Mouse (Mus musculus): ENCODE data around the gene Aldh1l1. TPM values are rescaled to one million over a fixed set of nuclear protein-coding genes. Genes with fewer than 3 reads are reported as not detected.

The Aldh1l1 gene
- 1.4 and 2.1 TPM in 2 replicates for polyA plus RNA-seq (2015; fragmentation: Nextera tagmentation; extraction: Ambion mirVana)

DNA sequence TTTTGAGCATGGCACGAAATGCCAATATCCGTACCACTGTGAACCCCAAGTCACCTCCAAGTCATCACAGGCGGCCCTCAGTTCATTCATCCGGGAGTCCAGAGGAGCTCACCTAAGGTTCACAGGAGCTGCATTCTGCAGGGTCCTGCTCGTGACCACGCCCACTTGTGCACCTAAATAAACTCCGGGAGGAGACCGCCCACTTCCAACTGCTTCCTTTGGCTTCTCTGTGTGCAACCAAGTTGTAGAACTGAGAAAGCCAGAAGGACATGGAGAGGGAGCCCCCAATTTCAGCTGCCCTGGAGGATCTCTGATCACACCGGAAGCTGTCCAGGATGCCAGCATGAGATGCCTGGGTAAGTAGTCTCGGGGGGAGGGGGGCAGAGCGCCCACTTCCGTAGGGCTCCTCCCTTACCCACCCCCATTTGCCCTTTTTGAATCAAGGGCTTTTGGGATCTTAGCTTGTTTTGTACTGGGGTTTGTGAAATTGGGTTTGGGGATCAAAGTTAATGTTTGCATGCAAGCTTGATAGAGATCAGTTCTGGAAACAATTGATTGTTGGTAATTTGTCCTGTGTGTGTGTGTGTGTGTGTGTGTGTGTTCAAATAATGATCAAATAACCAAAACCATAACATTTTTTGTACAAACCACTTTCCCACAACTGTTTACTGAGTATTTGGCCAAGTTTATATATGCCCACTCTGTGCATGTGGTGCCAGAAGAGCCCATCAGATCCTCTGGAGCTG is at the start of gene Aldh1l1:
Aldh1l1 (plus strand) TSS at position 252 of the 746 bp plus-strand sequence.
- ATAC-seq (ENCODE audit: borderline replicate concordance, extremely low read depth, low FRiP score, low TSS enrichment) = no peak
- Histone ChIP-seq H3K4me1 (no peaks in the 10 kb centered on the region), H3K4me3 (no peak within 1 kb of the TSS), H3K4me2 (no peak within 1 kb of the TSS), H3K9ac (no peak within 1 kb of the TSS), H3K36me3 (no peaks in the 10 kb centered on the region), H3K27ac (no peak within 1 kb of the TSS), H3K9me3 (no peaks in the 10 kb centered on the region), H3K27me3 (no peaks in the 10 kb centered on the region)
- 73% methylated on average over 12 of the region's 12 CpGs for WGBS

DNA sequence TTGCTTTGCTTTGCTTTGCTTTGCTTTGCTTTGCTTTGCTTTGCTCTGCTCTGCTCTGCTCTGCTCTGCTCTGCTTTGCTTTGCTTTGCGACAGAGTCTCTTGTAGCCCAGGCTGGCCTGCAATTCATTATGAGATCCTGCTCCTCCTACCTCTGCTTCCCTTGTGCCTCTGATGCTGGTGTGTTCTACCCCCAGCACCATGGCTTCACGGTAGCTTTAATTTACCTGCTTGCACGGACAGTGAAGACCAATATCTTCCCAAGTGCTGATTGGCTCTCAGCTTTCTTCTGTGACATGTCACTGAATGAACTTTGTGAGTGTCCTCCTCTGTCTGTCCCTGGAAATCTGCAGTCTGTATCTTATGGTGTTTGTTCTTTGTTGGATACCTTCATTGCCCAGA is 49.2 kb upstream of the Aldh1l1 start:
- no peak for ATAC-seq (ENCODE audit: borderline replicate concordance, extremely low read depth, low FRiP score, low TSS enrichment)
- Histone ChIP-seq H3K4me3 (no peak overlapping the region), H3K4me2 (no peak overlapping the region), H3K4me1 (no peaks in the 10 kb centered on the region), H3K27me3 (no peaks in the 10 kb centered on the region), H3K9me3 (no peaks in the 10 kb centered on the region), H3K27ac (no peak overlapping the region), H3K36me3 (no peaks in the 10 kb centered on the region), H3K9ac (no peak overlapping the region)
- WGBS = 84% methylated on average over 3 of the region's 3 CpGs

DNA sequence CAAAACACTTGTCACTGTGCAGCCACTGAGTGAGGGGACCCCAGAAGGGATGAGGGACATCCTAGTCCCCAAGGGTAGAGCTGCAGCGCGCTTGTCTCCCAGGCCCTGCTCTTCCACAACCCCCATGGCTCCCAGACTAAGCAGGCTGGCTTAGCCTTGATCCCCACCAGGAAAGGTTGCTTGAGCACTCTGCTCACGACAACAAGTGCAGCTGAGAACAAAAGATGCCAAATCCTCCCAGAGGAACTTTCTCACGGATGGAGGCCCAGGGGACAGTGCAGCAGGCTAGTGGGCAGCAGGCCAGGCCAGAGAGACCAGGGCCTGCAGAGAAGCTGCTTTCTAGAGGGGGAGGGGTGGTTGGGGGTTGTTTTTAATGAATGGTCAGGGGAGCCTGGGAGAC is 39.3 kb upstream of the Aldh1l1 start:
- Histone ChIP-seq H3K9ac (no peak overlapping the region), H3K4me1 (peaks cover 6% of the 10 kb centered on the region; the same call in 1 of the 2 replicates), H3K36me3 (no peaks in the 10 kb centered on the region), H3K27me3 (no peaks in the 10 kb centered on the region), H3K9me3 (no peaks in the 10 kb centered on the region), H3K4me2 (no peak overlapping the region), H3K27ac (no peak overlapping the region), H3K4me3 (no peak overlapping the region)
- 49% methylated on average over 4 of the region's 4 CpGs for WGBS
- no peak for ATAC-seq (ENCODE audit: borderline replicate concordance, extremely low read depth, low FRiP score, low TSS enrichment)

DNA sequence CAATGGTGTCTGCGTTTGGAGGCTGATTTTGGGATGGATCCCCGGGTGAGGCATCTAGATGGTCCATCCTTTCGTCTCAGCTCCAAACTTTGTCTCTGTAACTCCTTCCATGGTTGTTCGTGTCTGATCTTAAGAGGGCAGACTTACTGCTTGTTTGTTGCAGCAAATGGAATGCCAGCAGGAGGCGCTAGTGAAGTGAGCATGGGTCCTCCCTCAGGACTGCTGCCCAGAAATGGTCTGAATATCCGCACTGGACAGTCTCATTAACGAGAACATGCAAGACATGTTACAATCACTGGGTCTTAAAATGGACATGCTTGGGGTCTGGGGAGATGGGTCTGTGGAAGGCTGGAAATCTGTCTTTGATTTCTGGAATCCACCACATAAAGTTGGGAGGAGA is 36.0 kb upstream of the Aldh1l1 start:
- 22% methylated on average over 7 of the region's 7 CpGs for WGBS
- H3K4me3 ChIP-seq = no peak overlapping the region
- H3K9ac ChIP-seq = no peak overlapping the region

DNA sequence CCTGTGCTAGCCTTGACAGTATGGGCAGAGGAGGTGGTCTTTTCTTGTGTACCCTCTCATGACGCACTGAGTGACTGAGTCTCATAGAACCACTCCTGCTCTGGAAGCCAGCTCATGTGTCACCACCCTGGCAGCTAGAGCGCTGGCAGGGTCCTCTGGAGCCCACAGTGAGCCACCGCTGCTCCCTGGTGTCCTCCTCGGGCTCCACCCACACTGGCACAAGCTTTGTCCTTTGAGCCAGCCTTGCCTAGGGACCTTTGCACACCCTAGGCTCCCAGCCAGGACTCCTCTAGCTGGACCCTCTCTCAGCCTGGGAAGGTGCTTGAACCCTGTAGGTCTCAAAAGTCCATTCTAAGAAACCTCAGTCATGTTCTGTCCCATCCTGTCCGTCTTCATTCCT is 35.5 kb upstream of the Aldh1l1 start:
- no peaks in the 10 kb centered on the region for H3K36me3 ChIP-seq
- ATAC-seq (ENCODE audit: borderline replicate concordance, extremely low read depth, low FRiP score, low TSS enrichment) = peak; percentile 41; the same call in 1 of the 2 replicates
- H3K9me3 ChIP-seq = no peaks in the 10 kb centered on the region
- no peak overlapping the region for H3K9ac ChIP-seq
- no peak overlapping the region for H3K4me3 ChIP-seq
- H3K4me1 ChIP-seq = peaks cover 6% of the 10 kb centered on the region; the same call in 1 of the 2 replicates
- 59% methylated on average over 5 of the region's 5 CpGs for WGBS
- H3K27me3 ChIP-seq = no peaks in the 10 kb centered on the region
- H3K4me2 ChIP-seq = no peak overlapping the region
- H3K27ac ChIP-seq = no peak overlapping the region

More for the DNA sequence above, 36.0 kb upstream of the Aldh1l1 start:
- H3K27ac ChIP-seq = no peak overlapping the region
- no peaks in the 10 kb centered on the region for H3K36me3 ChIP-seq
- no peak overlapping the region for H3K4me2 ChIP-seq
- H3K27me3 ChIP-seq = no peaks in the 10 kb centered on the region
- no peak for ATAC-seq (ENCODE audit: borderline replicate concordance, extremely low read depth, low FRiP score, low TSS enrichment)
- no peaks in the 10 kb centered on the region for H3K9me3 ChIP-seq
- peaks cover 6% of the 10 kb centered on the region; the same call in 1 of the 2 replicates for H3K4me1 ChIP-seq

DNA sequence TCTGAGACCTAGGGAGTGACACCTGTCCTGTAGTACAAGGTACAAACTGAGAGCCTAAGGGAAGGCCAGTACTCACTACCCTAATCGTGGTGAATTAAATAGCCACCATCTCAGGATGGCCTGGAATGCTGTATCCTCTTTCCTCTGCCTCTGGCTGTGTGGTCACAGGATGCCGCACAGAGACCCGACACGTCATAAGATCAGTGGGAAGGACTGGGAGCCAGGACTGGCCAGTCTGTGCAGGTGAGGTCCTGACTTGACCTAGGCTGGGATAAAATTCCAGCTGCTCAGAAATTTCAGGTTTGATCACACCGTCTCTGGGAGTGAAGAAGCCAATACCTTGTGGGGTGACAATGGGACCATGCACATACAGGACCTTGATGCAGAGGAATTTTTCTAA is 34.7 kb upstream of the Aldh1l1 start:
- Histone ChIP-seq H3K4me1 (peaks cover 6% of the 10 kb centered on the region; the same call in 1 of the 2 replicates), H3K4me3 (no peak overlapping the region), H3K4me2 (no peak overlapping the region), H3K27ac (no peak overlapping the region), H3K9ac (no peak overlapping the region), H3K27me3 (no peaks in the 10 kb centered on the region), H3K9me3 (no peaks in the 10 kb centered on the region), H3K36me3 (no peaks in the 10 kb centered on the region)
- no peak for ATAC-seq (ENCODE audit: borderline replicate concordance, extremely low read depth, low FRiP score, low TSS enrichment)
- 80% methylated on average over 5 of the region's 5 CpGs for WGBS

DNA sequence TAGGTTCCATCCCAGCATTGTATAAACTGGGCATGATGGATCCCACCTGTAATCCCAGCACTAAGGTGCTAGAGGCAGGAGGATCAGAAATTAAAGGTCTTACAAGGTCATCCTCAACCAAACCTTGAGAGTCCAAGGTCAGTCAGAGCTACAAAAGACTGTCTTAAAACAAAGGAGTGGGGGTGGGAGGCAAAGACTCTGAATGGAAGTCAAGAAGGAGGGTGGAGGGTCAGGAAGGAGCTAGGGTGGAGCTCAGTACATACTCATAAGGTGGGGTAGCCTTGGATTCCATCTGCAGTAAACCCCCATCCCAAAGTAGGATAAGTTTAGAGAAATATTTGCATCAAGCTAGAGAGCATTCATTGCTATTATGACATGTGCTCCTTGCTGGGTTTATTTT is 33.6 kb upstream of the Aldh1l1 start:
- H3K9ac ChIP-seq = no peak overlapping the region
- peaks cover 6% of the 10 kb centered on the region; the same call in 1 of the 2 replicates for H3K4me1 ChIP-seq
- H3K27ac ChIP-seq = no peak overlapping the region
- H3K4me2 ChIP-seq = no peak overlapping the region
- no peak for ATAC-seq (ENCODE audit: borderline replicate concordance, extremely low read depth, low FRiP score, low TSS enrichment)
- no peaks in the 10 kb centered on the region for H3K36me3 ChIP-seq
- no peak overlapping the region for H3K4me3 ChIP-seq
- no peaks in the 10 kb centered on the region for H3K27me3 ChIP-seq
- H3K9me3 ChIP-seq = no peaks in the 10 kb centered on the region

DNA sequence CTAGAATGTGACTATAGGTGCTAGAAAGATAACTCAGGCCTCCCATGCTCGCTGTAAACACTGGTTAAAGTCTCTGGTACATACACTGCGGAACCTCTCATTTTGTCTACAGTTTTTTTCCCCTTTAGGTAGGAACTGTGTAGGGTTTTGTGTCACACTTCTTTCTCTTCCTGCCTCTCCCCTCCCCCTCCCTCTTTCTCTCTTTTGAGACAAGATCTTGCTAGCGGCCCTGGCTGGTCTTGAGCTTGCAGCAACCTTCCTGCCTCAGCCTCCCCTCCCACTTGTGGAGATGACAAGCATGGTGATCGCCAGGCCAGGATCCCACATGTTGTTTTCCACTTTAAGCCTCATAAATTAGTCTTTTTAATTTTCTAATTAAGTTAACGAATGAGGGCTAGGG is 32.5 kb upstream of the Aldh1l1 start:
- Histone ChIP-seq H3K9me3 (no peaks in the 10 kb centered on the region), H3K27ac (no peak overlapping the region), H3K36me3 (no peaks in the 10 kb centered on the region), H3K27me3 (no peaks in the 10 kb centered on the region), H3K4me1 (peaks cover 6% of the 10 kb centered on the region; the same call in 1 of the 2 replicates), H3K4me3 (no peak overlapping the region), H3K9ac (no peak overlapping the region), H3K4me2 (no peak overlapping the region)
- 86% methylated on average over 5 of the region's 5 CpGs for WGBS
- ATAC-seq (ENCODE audit: borderline replicate concordance, extremely low read depth, low FRiP score, low TSS enrichment) = no peak

DNA sequence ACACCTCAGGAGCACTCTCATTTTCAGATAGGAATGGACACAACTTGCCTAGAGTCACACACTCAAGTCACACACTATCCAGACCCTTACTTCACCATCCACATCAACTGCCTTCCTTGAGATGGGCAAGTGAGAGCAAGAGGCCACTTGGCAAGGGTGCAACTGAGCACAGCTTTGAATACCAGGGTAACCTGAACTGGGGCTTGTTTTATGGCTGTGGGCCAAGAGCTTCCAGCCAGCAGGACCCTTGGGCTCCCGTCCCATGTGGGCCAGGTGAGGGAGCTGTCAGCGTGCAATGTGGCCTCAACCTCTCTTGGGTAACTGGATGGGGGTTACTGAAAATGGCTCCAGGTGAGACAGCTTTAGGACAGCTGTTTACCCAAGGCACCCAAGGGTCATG is 28.8 kb upstream of the Aldh1l1 start:
- no peak overlapping the region for H3K27ac ChIP-seq
- no peaks in the 10 kb centered on the region for H3K36me3 ChIP-seq
- no peak overlapping the region for H3K4me3 ChIP-seq
- H3K27me3 ChIP-seq = peaks cover 26% of the 10 kb centered on the region
- H3K9me3 ChIP-seq = no peaks in the 10 kb centered on the region
- no peak overlapping the region for H3K9ac ChIP-seq
- ATAC-seq (ENCODE audit: borderline replicate concordance, extremely low read depth, low FRiP score, low TSS enrichment) = no peak
- no peaks in the 10 kb centered on the region for H3K4me1 ChIP-seq
- 66% methylated on average over 2 of the region's 2 CpGs for WGBS
- no peak overlapping the region for H3K4me2 ChIP-seq

DNA sequence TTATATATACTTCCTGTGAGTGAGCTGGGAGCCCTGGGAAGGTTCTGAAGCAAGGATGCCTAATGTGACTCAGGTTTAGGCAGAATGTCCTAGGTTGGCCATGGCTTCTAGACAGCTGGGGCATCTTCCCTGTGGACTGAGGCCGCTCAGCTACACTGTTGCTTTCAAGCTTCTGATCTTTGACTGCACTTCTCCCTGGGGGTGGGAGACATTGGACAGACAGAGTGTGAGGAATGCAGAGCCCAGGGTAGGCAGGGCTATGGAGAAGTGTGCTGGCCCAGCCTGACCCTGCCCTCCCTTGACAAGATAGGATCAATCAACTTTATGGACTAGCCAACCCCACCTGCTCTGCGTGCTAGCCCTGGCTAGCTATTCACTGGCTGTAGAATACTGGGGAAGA is 25.0 kb upstream of the Aldh1l1 start:
- H3K27ac ChIP-seq = no peak overlapping the region
- peaks cover 26% of the 10 kb centered on the region for H3K27me3 ChIP-seq
- H3K4me3 ChIP-seq = no peak overlapping the region
- H3K9me3 ChIP-seq = no peaks in the 10 kb centered on the region
- peaks cover 19% of the 10 kb centered on the region for H3K4me1 ChIP-seq
- no peak for ATAC-seq (ENCODE audit: borderline replicate concordance, extremely low read depth, low FRiP score, low TSS enrichment)
- H3K36me3 ChIP-seq = no peaks in the 10 kb centered on the region
- H3K4me2 ChIP-seq = no peak overlapping the region
- 52% methylated on average over 2 of the region's 2 CpGs for WGBS
- no peak overlapping the region for H3K9ac ChIP-seq

DNA sequence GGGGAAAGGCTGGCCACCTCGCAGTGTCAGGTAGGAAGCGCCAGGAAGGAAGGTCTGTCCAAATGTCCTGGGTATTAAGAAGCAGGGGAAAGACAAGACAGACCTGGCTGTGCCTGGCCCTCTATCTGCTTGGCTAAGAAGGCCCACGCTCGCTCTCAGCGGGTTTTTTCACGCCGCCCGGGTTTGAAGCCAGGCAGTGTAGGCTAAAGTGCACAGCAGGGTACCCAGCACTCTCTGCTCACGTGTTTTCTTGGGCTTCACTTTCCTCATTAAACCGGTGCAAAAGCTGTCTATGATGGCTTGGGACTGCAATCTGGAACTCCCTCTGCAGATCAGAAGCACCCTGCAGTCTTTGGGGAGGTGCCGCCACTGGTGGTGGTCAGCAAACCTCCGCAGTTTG is 24.5 kb upstream of the Aldh1l1 start:
- H3K4me1 ChIP-seq = peaks cover 19% of the 10 kb centered on the region
- WGBS = 22% methylated on average over 12 of the region's 12 CpGs
- no peaks in the 10 kb centered on the region for H3K9me3 ChIP-seq
- H3K27ac ChIP-seq = no peak overlapping the region
- H3K4me3 ChIP-seq = peak overlapping the region; percentile 56
- H3K9ac ChIP-seq = peak overlapping the region; percentile 52
- no peak for ATAC-seq (ENCODE audit: borderline replicate concordance, extremely low read depth, low FRiP score, low TSS enrichment)
- peaks cover 26% of the 10 kb centered on the region for H3K27me3 ChIP-seq
- peak overlapping the region; percentile 93 for H3K4me2 ChIP-seq
- H3K36me3 ChIP-seq = no peaks in the 10 kb centered on the region

DNA sequence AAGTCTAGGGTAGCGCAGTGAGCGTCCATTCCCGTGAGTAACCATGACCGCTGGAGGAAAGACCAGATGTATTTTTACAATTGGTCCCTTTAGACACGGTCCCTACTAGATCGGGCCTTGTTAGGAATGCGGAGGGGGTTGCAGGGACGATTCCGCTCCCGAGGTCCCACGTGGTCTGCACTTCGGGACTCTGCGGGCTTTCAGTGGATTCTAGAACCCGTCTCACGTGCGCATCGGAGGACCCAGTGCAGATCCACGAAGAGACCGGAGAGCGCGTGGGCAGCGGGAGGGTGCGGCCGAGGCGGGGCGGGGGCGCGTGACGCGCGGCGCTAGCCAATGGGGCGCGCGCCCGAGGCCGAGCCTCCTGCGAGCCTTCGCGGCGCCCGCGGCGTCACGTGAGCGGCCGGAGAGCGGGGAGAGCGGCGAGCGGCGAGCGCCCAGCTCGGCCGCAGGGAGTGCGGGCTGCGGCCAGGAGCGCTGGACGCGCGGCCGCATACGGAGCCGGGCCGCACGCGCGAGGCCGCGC is 24.0 kb upstream of the Aldh1l1 start, which contains the start of gene Klf15:
Klf15 (plus strand) TSS at position 396 of the 526 bp plus-strand sequence.
- under 1% methylated on average over 70 of the region's 70 CpGs for WGBS
- H3K4me1 ChIP-seq = peaks cover 19% of the 10 kb centered on the region

More for the DNA sequence above, 24.0 kb upstream of the Aldh1l1 start, which contains the start of gene Klf15:
- H3K36me3 ChIP-seq = no peaks in the 10 kb centered on the region
- H3K4me3 ChIP-seq = peak within 1 kb of the TSS; percentile 56
- peak within 1 kb of the TSS; percentile 11 for H3K27ac ChIP-seq
- H3K4me2 ChIP-seq = peak within 1 kb of the TSS; percentile 93
- no peaks in the 10 kb centered on the region for H3K9me3 ChIP-seq
- peak within 1 kb of the TSS; percentile 52 for H3K9ac ChIP-seq
- H3K27me3 ChIP-seq = peaks cover 26% of the 10 kb centered on the region
- ATAC-seq (ENCODE audit: borderline replicate concordance, extremely low read depth, low FRiP score, low TSS enrichment) = peak; percentile 69

Measured in lung, embryonic 15.5 days (tissue).